Mouse (Mus musculus) urinary bladder, postnatal 4 days (tissue): ENCODE data around the gene Dbx1.

Experiments used
- DNase-seq, 2 experiments: peaks; one replicate each; pipeline ENCODE4 v3.0.0; 2021 to 2022; ENCODE audit warnings: low spot score in 2 of 2

The Dbx1 gene

DNA sequence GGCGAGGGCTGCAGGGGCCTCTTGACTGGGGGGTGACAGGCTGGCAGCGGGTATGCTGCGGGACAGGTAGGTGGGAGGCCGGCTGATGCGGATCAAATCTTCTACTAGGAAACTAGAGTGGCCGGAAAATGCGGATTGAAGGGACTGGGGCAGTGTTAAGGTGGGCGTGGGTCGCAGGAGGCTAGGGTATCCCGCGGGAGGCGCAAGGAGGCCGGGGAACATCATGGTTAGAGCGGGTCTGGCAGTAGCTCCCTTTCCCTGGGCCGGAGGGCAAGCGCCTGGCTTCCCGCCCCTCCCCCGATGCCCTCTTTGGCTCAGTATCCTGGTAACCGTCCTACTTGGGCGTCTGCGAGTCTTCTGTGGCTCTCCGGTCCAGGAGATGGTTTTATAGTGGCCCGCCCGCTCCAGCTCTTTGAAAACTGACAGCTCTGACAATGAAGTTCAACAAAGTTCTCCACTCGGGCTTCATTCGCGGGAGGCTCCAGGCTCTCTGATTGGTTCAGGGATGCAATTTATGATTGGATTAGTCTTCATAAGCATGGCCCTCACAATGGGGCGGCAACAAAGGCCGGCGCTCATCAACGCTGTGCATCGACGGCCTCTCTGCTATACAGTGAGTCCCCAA, at the start of gene Dbx1:
Dbx1 (minus strand) TSS at position 359 of the 625 bp plus-strand sequence.
- no peak for DNase-seq

DNA sequence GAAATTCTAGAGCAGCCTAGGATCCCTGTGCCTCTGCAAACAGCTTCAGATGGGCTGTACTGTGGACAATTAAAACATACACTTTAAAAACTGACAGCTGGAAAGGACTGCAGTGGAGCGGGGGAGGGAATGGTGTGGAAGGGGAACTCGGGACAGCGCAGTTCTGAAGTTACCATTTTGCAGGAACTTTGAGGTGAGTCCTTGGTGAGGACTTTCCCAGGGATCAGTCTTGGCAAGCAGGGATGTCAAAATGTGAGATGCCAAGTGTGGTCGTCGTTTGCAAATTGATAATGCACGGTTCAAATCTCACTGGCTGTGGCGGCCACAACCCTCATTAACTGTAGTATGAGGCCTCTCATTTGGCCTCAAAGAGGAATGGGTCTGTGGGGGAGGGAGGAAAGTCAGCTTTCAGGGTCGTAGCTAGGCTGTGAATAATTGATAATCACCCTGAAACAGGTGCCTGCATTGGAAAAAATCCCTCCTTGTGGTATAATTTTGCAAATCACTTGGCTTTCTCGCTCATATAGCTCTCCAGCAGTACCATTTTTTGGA, 42.3 kb upstream of the Dbx1 start:
- DNase-seq: no peak

DNA sequence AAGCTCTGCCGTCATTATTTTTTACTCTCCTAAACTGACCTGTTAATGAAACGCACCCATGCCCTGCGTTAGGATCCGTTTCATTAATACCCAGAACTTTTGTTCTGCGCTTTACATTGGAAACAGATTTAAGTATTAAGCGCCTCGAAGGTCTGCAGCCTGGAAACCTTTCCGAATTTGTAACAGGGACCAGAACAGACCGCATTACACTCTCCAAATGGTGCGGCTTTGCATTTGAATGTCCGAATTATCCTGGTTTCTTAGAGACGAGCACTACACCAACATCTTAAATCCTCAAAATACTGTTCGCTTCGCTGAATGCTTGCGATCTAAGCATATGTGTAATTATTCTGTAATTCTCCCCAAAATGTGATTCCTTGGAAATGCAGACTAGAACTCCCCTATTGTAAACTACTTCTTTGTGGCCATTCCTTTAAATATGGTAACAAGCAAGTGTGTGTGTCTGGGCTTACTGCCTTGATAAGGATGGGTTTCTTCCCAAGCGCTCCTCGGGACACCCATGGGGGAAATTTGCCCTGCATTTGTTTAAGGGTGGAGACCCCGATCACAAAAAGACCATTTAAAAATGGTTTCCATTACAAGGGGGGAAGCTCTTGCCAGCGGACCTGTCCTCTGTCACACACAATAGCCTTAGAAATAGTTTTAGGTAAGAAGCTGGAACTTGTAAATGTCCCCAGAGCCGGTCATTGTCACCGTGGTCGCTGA, 41.6 kb upstream of the Dbx1 start:
- DNase-seq: no peak

DNA sequence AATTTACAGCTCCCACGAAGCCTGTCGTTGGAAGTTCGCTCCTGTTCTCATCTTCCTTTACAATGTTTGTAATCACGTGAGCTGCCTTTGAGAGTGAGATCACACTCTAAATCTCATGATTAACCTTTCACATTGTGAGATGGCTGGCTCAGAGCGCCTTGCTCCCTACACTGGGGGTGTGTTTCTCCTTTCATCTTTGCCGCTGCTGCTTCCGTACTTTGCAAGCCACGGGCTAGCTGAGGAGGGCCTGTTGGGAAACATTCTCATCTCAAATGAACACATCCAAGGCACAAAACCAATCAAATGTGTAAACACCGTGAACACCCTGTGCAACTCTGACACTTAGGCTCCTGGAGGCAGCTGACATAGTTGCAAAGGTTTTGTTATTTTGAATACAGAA, 40.5 kb upstream of the Dbx1 start:
- DNase-seq: no peak

DNA sequence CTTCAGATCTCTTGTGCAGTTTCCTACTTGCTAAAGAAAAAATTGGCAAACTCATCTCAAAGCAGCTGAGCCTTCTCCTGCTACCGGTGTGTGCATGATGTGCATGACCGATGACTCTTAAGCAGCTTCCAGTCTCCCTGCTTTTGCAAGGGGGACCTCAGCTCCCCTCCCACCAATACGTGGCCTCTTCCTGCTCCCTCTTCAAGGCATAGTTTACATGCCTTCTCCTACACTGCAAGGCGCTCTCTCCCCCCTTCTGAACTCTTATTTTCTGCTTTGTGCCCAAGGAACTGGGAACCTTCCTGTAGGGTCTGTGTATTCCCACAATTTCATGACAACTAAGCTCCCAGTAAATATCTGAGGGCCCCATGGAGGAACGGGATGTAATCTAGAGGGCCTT, 40.0 kb upstream of the Dbx1 start:
- no peak for DNase-seq

DNA sequence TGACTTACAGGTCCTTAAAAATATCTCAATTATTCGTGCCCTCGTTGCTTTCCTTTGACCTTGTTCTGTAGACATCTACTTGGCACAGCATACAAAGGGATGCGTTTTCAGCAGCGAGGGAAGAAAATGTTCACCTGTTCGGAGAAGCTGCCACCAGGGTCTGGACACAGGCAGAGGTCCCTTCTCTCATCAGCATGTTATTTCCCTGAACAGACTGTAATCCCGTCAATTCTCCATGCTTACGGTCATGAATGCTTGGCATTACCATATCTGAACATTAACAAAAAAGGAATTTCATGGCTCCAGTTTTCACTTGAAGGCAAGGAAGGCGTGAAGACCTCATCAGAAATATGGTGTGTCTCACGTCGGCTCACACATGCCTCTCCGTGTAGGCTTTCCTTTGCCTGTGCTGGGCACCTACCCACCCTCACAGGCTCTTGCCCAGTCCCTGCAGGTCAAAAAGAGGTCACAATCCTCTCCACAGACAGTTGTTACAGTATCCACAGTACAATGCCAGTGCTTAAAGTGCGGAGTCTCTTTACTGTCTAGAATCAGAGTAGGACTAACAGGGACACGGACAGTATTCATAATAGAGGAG, 31.7 kb upstream of the Dbx1 start:
- no peak for DNase-seq

DNA sequence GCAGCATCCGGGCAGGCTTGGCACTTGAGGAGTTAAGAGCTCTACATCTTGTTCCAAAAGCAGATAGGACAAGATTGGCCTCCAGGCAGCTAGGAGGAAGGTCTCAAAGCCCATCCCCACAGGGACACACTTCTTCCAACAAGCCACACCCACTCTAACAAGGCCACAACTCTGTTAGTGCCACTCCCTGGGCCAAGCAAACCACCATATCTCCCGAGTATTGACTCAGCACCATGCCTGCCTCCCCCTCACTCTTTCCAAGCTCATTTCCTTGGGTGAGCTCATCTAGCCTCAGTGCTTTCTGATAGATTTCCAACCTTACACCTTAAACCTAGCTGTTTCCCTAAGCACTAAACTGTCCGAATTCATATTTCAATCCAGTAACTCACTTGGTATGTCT, 26.9 kb upstream of the Dbx1 start:
- DNase-seq: no peak

DNA sequence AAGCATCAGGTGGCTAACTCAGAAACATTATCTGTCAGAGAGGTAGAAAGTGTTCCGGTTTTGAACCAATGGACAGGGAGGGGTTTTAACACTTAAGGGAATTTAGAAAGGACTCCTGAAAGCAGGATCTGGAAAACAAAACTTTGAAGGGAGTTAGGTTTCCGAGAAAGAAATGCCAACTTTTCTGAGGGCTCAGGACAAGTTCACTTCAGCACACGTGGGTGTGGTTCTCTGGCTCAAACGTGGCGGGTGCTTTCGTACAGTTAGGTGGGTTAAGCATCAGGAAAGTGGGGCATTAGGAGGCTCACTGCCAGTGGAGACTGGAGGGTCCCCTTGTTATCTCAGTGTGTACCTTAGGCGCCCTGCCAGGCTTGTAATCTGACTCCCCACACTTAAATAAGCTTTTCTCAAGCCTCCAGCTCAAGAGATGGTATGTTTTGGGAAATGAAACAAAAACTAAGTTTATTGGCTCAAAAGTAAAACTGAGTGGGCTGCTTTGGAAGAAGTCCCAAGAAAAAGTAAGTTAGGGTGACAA, 25.9 kb upstream of the Dbx1 start:
- DNase-seq: no peak

DNA sequence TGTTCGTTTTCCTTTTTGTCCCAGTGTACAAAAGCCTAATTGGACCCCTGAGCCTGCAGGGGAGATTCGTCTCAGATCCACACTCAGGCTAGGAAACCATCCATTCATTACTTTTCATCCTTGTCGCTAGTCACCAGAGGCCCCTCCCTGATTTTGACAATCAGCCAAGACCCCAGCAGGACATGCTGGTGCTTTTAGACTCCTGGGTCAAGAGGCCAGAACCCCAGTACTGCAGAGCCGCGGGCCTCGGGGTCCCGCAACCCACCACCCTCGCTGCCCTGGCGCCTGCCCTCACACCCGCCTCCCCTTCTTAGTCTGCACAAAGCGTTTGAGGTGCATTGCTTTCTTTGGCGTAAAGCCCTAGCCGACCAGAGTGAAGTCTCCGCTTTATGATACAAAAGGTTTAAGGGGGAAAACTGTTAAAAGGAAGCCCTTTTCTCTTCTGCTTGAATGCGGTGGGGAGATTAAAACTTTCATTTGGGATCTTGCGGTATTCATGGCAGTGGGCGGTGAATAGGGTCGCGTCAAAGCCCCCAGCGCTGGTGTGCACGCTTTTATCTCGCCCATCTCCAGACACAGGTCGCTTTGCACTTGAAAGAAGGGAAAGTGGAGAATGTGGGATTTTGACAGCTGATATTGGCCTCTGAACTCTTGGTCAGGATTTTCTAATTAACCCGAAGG, 25.3 kb upstream of the Dbx1 start:
- no peak for DNase-seq

DNA sequence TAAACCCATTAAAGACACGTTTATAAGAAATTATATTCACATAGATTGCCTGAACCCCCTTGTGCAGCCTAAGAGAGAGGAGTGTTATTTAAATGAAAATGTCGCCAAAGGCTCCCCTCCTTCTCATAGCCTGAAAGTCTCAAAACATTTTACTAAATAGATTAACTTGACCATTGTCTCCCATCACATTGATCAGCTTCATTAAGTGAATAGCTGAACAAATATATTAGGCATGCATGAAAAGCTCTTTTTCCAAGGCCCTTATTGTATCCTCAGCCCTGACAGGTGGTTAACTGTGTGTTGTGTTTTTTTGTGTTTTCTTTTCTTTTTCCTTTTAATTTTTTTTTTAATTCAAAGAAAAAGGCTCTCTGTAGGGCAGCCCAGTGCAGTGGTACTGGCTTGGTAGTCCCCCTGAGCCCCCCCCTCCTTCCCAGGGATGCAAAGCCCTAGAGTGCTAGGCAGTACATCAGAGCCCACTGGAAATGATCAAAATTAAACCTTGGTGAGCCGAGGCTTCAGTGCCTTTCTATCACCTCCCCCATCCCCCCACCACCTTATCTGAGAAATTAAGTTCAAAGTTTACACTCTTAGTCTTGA, 4.2 kb upstream of the Dbx1 start:
- no peak for DNase-seq

DNA sequence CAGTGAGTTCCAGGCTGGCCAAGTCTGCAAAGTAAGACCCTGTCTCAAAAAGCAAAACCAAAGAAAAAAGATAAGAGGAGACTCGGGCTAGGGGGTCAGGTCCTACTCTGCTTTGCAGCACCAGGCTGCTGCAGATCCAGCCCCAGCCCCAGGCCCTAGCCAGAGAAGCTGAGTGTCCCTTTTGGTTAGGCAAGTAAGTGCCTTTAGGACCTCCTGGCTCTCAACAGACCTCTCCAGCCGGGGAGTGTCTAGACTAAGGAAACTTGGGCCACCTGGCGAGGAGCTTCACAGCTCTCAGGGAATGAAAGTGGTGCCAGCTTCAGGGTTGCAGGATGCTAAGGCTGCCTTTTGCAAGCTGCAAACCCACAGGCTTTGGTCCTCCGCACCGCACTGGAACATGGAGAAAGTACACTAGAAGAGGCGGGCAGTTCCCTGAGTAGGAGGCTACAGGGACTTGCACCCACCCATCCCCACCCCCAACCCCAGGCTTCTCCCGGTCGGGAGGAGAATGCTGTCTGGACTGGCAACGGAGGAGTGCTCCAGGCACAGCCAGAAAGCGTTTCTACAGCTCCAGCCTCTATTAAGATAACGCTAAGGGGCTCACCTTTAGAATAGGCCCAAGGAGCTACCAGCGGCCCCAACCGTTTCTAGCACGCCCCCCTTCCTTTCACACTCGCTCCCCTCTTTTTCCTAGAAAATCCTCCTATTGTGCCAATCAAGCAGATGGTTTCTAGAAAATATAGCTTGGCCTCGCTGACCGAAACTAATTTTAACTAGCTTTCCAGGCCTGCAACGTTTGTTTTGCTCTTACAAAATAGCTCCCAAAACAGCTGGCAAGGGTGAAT, 3.4 kb upstream of the Dbx1 start:
- no peak for DNase-seq

DNA sequence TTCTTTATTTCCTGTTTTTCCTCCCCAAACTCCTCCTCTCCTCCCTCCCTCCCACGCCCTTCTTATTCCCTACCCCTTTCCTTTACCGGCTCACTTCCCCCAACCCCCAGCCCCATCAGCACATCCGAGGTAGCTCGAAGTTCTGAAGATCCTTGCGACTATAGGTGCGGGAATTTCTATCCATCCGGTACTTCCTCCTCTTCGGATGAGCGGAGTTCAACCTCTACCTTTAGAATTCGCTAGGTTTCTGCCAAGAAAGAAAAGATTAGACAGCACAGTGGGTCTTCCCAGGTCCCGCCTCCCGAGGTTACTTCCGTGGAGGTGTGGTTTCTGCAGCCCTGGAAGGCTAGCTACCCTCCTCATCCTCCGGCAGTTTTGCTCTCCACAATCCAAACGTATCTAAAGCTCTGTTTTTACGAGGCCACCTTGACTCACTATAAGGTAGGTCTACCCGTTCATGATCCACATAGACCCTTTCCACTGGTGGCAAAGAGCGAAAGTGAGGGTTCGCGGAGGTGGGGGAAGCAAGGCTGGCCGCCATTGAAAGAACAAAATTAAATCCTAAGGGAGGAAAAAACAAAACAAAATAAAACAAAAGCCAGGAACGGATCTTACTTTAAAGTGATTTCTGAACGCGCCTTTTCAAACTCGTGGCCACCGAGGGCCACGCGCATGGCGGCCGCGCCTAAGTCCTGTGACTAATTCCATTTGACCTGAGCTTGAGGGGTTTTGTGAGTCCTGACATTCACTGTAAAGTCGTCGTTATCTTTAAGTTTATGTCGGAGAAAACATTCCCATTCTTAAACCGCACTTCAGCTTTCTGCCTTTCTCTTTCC, 2.5 kb upstream of the Dbx1 start:
- DNase-seq: no peak

DNA sequence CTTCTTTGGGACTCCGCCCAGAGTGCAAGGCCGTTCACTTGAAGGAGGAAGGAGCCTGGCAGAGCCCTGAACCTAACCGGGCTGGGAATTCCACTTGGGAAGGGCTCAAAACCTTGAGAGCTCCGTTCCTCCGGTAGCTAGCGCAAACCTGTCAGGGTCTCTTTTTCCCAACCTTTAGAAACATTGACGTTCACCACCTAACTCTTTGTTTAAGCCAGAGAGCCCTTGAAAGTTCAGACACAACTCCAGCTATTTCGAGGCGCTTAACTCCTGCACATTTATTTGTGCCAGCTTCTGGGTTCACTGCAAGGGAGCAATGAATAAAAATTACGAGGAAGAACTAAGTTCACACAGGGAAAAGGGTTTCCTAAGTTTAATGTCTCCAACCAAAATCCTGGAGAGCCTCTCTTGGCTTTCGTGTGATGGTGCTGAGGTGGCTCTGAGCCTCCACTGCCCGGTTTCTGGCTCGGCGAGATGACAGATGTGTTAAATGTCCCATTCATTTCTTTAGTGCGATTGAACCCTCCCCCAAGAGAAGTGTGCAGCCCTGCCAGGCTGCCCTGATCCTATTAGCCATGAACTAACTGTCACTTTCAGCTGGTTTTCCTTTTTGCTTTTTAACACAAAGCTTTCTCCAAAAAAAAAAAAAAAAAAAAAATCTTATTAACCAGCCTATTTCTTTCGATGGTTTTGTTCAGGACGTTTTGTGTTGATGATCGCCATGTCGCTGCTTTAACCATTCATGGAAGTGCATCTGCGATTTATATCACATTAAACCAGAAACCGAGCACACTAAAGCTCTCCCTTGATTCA, 1.4 kb upstream of the Dbx1 start:
- DNase-seq: no peak

DNA sequence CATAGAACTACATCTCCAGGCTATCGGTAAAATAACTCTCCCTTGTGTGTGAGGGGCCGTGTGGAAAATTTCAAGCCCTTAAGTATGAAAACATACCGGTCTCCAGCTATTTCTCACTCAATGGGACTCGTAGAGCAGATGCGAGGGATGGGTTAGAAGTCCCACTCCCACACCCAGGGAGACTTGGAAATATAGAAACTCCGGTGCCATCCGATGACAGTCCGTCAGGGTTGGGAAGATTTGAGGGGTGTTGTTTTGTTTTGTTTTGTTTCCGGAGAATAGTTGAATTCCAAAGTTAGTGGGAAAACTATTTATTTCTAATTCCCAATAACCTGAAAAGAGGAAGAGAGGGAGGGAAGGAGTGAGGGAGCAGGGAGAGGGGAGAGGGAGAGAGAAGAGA, 632 bp upstream of the Dbx1 start:
- no peak for DNase-seq

DNA sequence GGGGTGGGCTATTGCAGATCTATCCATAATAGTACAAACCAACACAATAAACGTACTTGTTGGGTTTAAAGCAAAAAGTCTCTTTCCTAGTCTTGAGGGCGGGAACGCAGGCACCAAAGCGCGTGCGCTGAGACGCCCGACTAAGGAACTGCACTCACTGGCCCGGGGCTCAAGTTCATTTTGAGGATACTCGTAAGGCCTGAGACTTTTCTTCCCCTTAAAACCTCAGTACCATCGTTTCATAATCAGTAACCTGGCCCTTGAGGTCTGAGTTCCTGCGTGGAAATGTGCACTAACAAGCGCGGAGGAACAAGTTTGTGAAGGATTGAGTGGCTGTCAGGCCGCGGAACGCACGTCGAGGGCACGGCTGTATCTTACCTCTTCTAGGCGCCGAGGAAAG, 678 bp downstream of the Dbx1 start:
- no peak for DNase-seq

DNA sequence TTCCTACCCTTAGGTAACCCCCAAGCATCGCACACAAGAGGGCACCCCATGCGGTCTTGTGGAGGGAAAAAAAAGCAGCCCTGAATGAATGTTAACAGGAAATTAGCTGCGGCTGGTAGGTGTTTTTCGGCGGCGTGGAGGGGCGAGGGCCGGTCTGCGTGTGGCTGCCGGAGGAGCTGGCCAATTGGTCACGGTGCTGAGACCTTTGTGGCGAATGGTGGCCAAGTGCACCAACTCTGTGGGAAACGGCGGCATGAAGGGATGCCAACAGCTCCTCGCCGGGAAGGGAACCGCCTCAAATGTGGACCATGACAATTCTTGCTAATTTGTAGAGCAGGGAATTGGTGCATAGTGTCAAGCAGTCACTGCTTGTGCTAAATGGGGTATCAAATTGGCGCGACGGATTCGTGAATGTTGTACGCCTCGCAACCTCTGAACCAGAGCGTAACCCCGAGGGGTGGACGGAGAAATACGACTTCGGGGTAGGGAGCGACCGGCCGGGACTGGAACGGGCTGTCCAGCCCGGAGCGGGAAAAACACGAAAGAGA, 1.5 kb downstream of the Dbx1 start:
- DNase-seq: no peak

DNA sequence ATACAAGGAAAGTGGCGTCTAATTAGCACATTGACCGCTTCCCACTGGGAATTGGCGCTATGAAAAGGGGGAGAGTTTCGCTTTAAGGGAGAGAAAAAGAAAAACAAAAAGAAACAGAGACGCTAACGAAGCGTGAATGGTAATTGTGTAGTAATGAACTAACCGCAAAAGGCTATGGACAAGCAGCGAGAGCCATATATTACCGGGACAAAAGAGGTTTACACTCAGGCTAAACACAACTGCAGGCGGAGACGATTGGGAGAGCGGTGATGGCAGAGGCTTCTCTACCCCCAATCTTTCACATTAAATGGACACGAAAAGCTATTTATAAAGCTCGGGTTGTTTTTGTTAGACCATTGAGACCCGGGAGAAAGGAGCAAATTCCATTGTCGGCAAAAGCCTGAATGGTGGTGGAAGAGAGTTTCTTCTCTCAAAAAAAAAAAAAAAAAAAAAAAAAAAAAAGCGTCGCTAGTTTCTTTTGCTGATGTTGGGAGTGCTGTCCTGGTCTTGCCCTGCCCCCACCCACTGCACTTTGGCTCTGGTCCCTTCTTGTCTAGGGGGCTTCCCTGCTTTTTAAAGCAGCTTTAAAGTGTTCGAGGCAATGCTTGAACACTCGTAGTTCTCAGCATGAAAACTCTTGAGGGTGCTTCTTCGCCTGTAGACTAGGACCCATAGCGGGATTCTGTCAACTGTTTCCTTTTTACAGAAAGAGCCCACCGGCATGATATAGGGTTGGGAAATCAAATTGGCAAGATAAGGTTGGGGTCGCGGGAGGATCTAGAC, 2.2 kb downstream of the Dbx1 start:
- DNase-seq: no peak

DNA sequence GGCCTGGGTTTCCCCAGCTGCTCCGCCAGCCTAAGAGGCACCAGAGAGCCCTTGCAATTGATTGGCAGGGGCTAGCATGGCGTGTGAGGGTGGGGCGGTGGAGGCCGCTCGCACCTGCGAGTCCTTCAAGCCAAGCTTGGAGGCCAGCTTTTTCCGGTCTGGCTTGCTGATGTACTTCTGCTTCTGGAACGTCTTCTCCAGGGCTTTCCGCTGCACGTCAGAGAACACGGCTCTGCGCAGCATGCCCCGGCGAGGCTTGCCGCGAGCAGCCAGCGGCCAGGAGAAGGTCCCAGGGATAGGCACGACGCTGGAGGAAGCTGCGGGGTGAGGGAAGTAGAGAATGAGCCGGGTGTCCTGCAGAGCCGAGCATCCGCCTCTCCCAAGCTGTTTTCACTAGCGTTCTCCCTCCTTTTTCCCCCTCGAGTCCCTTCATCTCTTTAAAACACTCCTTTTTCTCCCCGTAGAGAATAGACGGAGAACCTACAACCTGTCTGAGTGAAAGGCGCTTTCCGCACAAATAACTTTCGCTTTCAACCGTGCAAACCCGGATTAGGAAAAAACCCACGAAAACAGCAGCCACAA, 3.2 kb downstream of the Dbx1 start:
- DNase-seq: no peak
